Mouse (Mus musculus) gastrocnemius, adult 2 months (tissue): ENCODE results near the gene Xbp1. TPM values are rescaled to one million over a fixed set of nuclear protein-coding genes. Genes with fewer than 3 reads are reported as not detected.

ENCODE experiments used
- DNase-seq: peaks from one replicate; pipeline ENCODE4 v3.0.0; 2022
- H3K27ac ChIP-seq: fragments of 200-600 bp; 2 replicates; pipeline ENCODE4 v1.8.1; 2022; ENCODE audit warnings: mild to moderate bottlenecking
- H3K4me3 ChIP-seq: fragments of 200-600 bp; 2 replicates; pipeline ENCODE4 v1.8.1; 2022; ENCODE audit warnings: mild to moderate bottlenecking, moderate library complexity
- CTCF ChIP-seq: fragments of 200-600 bp; IDR thresholded peaks from 2 replicates; pipeline ENCODE4 v1.8.1; 2022; ENCODE audit warnings: antibody characterized with exemption, mild to moderate bottlenecking, moderate library complexity
- intact Hi-C: fragments of 180-260 bp; cut with DNase I; formaldehyde crosslinking; loops from one replicate; pipeline ENCODE4 v1.15.1; 2025
- total RNA-seq, 2 experiments: library from RNA; stranded (reverse); gene quantifications; 2 replicates each; pipeline ENCODE4 v1.2.3; 2021

The Xbp1 gene
- total RNA-seq, 2 experiments from 2014 or later: 64.5 to 70.5 TPM

- intact Hi-C loops: no loop called here
- Histone ChIP-seq H3K4me3 (no peak overlapping the region), H3K27ac (no peak overlapping the region)
- no peak for DNase-seq
- TF ChIP-seq CTCF: no peak
Measured at GRCm38 (mm10) chr11:5493869-5494268, 26.6 kb upstream of the Xbp1 start.

GRCm38 (mm10) chr11:5495286-5495832, 25.1 kb upstream of the Xbp1 start:
- Histone ChIP-seq H3K27ac (no peak overlapping the region), H3K4me3 (no peak overlapping the region)
- DNase-seq: no peak
- no peak for TF ChIP-seq CTCF
- intact Hi-C loops: no loop called here

GRCm38 (mm10) chr11:5495906-5496305, 24.6 kb upstream of the Xbp1 start:
- no peak for DNase-seq
- no peak overlapping the region for H3K27ac ChIP-seq
- no peak overlapping the region for H3K4me3 ChIP-seq
- no peak for TF ChIP-seq CTCF
- intact Hi-C loops: no loop called here

- TF ChIP-seq CTCF: no peak
- Histone ChIP-seq H3K27ac (no peak overlapping the region), H3K4me3 (no peak overlapping the region)
- DNase-seq: no peak
- intact Hi-C loops: no loop called here
Measured at GRCm38 (mm10) chr11:5496559-5497248, 23.8 kb upstream of the Xbp1 start.

- H3K4me3 ChIP-seq: no peak overlapping the region
- no peak for DNase-seq
- intact Hi-C loops: no loop called here
- peak overlapping the region; percentile 50 for H3K27ac ChIP-seq
- TF ChIP-seq CTCF: no peak
Measured at GRCm38 (mm10) chr11:5498422-5498821, 22.0 kb upstream of the Xbp1 start.

- TF ChIP-seq CTCF: no peak
- H3K27ac ChIP-seq: peak overlapping the region; percentile 50
- no peak for DNase-seq
- intact Hi-C loops: no loop called here
- no peak overlapping the region for H3K4me3 ChIP-seq
Measured at GRCm38 (mm10) chr11:5498931-5499661, 21.4 kb upstream of the Xbp1 start.

GRCm38 (mm10) chr11:5499961-5500644, 20.4 kb upstream of the Xbp1 start:
- Histone ChIP-seq H3K27ac (peak overlapping the region; percentile 50; the same call in 1 of the 2 replicates), H3K4me3 (no peak overlapping the region)
- intact Hi-C loops: no loop called here
- no peak for DNase-seq
- TF ChIP-seq CTCF: no peak

- no peak overlapping the region for H3K27ac ChIP-seq
- H3K4me3 ChIP-seq: no peak overlapping the region
- no peak for DNase-seq
- TF ChIP-seq CTCF: no peak
- intact Hi-C loops: no loop called here
Measured at GRCm38 (mm10) chr11:5500903-5501741, 19.3 kb upstream of the Xbp1 start.

GRCm38 (mm10) chr11:5502351-5503051, 18.0 kb upstream of the Xbp1 start:
- no peak for TF ChIP-seq CTCF
- intact Hi-C loops: no loop called here
- DNase-seq: peak; percentile 66
- Histone ChIP-seq H3K4me3 (no peak overlapping the region), H3K27ac (peak overlapping the region; percentile 31; the same call in 1 of the 2 replicates)

- intact Hi-C loops: no loop called here
- no peak for DNase-seq
Measured at GRCm38 (mm10) chr11:5505856-5506575, 14.4 kb upstream of the Xbp1 start.

More at GRCm38 (mm10) chr11:5505856-5506575, 14.4 kb upstream of the Xbp1 start:
- peak overlapping the region; percentile 81 for H3K27ac ChIP-seq
- no peak for TF ChIP-seq CTCF
- peak overlapping the region; percentile 65 for H3K4me3 ChIP-seq
